Mouse (Mus musculus): ENCODE results near the gene Plxdc1. TPM values are rescaled to one million over a fixed set of nuclear protein-coding genes. Genes with fewer than 3 reads are reported as not detected.

Plxdc1 gene
- polyA plus RNA-seq (2015; fragmentation: Nextera tagmentation; extraction: Ambion mirVana): 0.88 and 1.3 TPM in 2 replicates

DNA sequence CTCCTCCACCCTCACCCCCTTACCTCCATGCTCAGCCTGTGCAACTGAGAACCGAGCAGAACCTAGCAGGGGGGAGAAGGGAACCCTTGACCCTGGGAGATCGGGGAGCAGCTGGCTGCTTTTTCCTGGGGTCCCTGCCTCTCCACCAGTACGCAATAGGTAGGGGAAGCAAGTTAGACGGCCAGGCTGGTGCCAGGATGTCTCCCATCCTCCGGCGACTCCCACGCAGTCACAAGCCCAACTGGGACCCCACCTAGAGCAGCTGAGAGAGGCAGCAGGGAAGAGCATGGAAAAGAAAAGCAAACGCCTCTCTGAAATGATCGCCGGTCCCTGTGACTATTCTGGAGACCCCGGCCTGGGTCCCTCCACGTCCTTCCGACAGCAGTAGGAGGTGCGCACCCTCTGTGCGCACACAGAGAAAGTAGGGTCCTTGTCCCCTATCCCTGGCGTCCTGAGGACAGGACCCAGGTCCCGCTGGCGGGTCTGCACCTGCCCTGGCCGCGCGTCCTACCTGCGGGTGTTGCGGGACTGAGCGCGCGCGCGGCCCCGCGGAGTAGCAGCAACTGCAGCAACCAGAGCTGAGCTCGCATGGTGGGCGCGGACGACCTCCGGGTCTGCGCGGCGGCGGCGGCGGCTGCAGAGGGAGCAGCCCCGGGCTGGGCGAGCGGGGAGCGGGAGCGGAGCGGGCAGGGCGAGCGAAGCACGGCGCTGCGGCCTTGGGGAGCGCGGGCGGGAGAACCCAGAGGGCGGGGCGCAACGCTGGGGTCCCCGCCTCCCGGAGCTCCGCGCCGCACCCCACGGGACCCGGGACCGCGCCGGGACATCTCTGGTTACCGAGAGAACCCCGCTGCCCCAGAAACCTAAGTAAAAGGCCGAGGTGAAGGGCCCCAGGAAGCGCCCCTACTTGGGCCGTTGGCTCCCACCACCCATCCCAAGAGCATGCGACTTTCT lies at the start of gene Plxdc1:
Plxdc1 (minus strand) TSS at position 718 of the 951 bp plus-strand sequence.

DNA sequence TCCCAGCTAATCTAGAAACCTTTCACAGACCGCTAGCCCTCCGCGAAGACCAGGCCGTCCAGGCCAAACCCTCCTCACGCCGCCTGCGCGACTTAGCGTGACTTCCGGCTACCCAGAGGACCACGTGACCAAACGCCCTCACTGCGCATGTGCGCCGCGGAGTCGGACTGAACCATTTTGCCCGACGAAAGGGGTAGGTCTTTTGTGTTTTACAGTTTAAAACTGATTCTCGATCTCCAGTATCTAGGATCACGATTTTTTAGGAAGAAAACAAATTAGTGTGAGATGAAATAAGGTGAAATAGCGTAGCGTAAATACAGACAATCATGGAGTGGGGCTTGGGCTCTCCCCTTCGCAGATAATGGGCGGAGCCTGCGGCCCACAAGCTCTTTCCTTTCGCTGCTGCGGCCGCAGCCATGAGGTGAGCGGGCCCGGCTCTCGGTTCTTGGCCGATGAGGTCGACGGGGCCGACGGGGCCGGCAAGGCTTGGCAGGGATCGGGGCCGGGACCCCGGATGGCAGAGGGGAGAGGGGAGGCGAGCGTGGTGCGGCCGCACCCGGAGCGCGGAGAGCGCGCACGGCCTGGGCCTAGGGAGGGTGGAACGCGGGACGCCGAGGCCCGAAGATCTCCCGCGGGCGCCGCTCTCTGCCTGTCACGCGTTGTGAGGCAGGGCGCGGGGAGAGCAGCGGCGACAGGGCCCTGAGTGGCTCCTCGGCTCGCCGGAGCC lies 40.5 kb upstream of the Plxdc1 start, which contains the start of gene Rpl19:
Rpl19 (plus strand) TSS at position 141 of the 727 bp plus-strand sequence.

DNA sequence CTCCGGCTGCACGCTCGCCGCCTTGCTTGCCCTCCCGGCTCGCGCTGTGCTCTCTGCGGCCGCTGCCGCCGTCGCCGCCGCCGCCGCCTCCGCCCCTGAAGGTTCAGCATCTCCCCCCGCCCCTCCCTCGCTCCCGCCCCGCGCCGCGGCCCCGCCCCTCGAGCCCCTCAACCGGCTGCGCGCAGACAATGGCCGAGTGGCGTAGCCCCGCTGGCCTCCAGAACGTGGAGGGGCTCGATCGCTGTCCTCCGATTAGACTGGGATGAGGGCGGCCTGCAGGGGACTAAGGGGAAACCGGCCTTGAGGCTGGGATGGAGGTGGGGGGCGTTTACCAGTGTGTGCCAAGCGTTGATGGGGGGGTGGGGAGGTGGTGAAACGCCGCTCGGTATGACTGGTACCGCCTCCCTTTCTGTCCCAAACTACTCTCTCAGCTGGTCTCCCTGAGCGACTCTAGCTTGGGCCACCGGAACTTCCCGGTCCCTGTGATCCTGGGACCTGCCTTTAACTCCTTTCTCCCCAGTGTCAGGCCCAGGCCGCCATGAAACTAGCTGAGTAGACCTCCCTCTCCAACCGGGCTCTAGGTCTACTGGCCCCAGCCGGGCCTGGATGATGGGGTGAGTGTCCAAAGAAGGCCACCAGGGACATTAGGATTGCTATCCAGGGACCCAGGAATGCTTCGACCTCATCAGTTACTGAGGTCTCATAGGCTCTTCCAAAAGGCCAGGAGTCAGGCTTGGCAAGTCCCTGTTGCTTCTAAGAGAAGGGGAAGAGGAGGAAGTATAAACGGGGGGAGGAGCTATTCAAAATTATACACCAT lies 36.5 kb upstream of the Plxdc1 start, which contains the start of gene Cacnb1:
Cacnb1 (minus strand) TSS at position 480 of the 817 bp plus-strand sequence.

DNA sequence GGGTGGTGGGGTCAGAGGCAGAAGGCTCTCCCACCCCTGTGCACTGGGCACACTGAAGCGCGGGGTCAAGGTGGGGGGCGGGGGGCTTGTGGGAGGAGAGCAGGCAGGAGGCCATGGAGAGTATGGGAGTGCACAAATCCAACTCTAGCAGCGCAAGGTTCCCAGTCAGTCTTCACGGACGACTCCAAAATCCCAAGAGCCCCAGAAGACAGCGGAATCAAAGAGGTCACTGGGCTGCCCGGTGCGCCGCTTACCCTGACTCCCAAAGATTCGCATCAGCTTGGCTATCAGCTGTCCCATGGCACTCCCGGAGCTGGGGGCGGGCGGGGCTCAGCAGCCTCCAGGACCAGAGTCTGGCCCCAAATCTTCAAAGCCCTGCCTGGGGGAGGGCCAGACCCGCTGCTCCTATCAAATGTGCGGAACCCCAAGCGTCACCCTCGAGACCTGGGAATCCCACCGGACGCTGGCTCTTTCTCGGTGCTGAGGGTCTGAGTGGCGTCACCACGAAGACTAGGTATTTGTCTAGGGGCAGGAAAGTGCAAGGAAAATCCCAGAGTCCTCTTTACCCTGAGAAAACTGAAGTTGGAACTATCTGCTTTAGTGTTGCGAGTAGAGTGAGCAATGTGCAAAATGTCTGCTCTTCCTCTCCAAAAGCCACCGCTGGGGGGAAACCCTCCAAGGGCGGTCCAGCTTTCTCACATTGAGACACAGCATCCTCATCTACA lies 9.5 kb upstream of the Plxdc1 start, which contains the start of gene Arl5c:
Arl5c (minus strand) TSS at position 618 of the 725 bp plus-strand sequence.

DNA sequence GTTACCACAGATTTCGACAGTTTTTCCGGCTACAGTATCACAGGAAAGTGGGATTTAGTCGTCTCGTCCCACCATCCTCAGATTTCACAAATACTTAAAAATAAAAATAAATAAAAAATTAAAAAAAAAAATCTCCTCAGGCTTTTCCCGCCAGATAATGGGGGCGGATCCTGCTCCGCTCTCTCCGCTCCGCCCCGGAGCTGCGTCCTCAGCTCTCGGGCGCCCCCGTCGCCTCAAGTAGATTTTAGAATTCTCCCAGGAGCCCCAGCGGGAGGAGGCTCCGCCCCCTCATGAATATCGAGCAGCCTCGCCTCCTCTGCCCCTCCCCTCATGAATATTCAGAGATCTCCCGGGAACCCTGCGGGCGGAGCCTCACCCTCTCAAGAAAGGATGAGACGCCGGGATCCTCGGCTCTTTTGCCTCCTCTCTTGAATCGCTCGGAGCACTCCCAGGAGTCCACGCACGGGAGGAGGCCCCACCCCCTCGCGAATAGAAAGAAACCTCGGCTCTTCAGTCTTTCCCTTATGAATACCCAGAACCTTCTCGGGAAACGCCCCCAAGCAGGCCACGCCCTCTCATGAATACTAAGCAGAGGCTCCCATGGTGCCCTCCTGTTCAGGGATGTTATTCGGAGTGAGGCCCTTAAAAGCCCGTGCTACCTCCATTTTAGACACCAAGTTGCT lies 102.2 kb downstream of the Plxdc1 start, which contains the start of gene Fbxo47:
Fbxo47 (minus strand) TSS at position 237 of the 683 bp plus-strand sequence.

Small RNA genes within 50 kb of the gene (microRNA-seq; reads per million reads assigned to microRNA genes)
- gene Gm22461: not detected
- gene Gm27597: not detected

Other genes with a start within 250 kb of the Plxdc1 start
- 1.1 and 1.6 TPM in 2 replicates for gene Pip4k2b, start 241.7 kb downstream of the Plxdc1 start, polyA plus RNA-seq (2015; fragmentation: Nextera tagmentation; extraction: Ambion mirVana)
- 8.5 and 9.5 TPM in 2 replicates for gene Cwc25, start 219.9 kb downstream of the Plxdc1 start, polyA plus RNA-seq (2015; fragmentation: Nextera tagmentation; extraction: Ambion mirVana)
- gene 1700001P01Rik, start 210.5 kb downstream of the Plxdc1 start, polyA plus RNA-seq (2015; fragmentation: Nextera tagmentation; extraction: Ambion mirVana): not detected in 2 replicates
- gene Rpl23, start 204.0 kb downstream of the Plxdc1 start, polyA plus RNA-seq (2015; fragmentation: Nextera tagmentation; extraction: Ambion mirVana): 530 and 534 TPM in 2 replicates
- 101 and 122 TPM in 2 replicates for gene Lasp1, start 187.4 kb downstream of the Plxdc1 start, polyA plus RNA-seq (2015; fragmentation: Nextera tagmentation; extraction: Ambion mirVana)
- 1.2 and 1.8 TPM in 2 replicates for gene B230217C12Rik, start 145.7 kb downstream of the Plxdc1 start, polyA plus RNA-seq (2015; fragmentation: Nextera tagmentation; extraction: Ambion mirVana)
- 0.18 and 0.29 TPM in 2 replicates for gene Fbxo47, start 102.3 kb downstream of the Plxdc1 start, polyA plus RNA-seq (2015; fragmentation: Nextera tagmentation; extraction: Ambion mirVana)
- 4.9 and 6.1 TPM in 2 replicates for gene Arl5c, start 9.7 kb upstream of the Plxdc1 start, polyA plus RNA-seq (2015; fragmentation: Nextera tagmentation; extraction: Ambion mirVana)
- 4.0 and 4.4 TPM in 2 replicates for gene Cacnb1, start 36.6 kb upstream of the Plxdc1 start, polyA plus RNA-seq (2015; fragmentation: Nextera tagmentation; extraction: Ambion mirVana)
- 793 and 882 TPM in 2 replicates for gene Rpl19, start 40.3 kb upstream of the Plxdc1 start, polyA plus RNA-seq (2015; fragmentation: Nextera tagmentation; extraction: Ambion mirVana)
- gene Stac2, start 67.0 kb upstream of the Plxdc1 start, polyA plus RNA-seq (2015; fragmentation: Nextera tagmentation; extraction: Ambion mirVana): 0.44 and 0.61 TPM in 2 replicates
- gene Fbxl20, start 164.0 kb upstream of the Plxdc1 start, polyA plus RNA-seq (2015; fragmentation: Nextera tagmentation; extraction: Ambion mirVana): 8.3 and 11.1 TPM in 2 replicates
- 25.0 and 28.0 TPM in 2 replicates for gene Med1, start 206.8 kb upstream of the Plxdc1 start, polyA plus RNA-seq (2015; fragmentation: Nextera tagmentation; extraction: Ambion mirVana)
- gene Cdk12, start 216.6 kb upstream of the Plxdc1 start, polyA plus RNA-seq (2015; fragmentation: Nextera tagmentation; extraction: Ambion mirVana): 4.1 and 4.5 TPM in 2 replicates